Mouse (Mus musculus): Measurements from ENCODE around the gene Acad8.

Gene Acad8

DNA sequence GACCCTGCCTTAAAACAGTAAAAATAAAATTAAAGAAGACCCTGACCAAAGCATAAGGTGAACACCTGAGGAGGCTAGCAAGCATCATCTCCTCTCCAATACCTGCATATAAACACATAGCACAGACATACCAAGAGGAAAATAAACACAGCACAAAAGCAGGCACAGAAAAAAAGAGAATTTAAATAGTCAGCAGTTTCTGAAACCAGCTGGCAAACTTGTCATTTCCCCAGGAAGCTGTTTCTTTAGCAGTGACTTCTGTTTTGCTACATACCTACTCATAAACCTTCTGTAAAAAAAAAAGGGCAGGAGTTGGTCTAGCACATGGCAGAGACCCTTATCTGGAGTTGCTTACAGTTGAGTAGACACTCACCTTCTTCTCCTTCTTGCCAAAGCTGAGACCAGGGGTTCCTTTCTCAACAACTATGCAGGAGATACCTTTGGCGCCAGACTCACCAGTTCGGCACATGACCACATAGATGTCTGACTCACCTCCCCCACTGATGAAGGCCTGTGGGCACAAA is 14.2 kb downstream of the Acad8 start:
- no peak for DNase-seq (ENCODE audit: low spot score)

DNA sequence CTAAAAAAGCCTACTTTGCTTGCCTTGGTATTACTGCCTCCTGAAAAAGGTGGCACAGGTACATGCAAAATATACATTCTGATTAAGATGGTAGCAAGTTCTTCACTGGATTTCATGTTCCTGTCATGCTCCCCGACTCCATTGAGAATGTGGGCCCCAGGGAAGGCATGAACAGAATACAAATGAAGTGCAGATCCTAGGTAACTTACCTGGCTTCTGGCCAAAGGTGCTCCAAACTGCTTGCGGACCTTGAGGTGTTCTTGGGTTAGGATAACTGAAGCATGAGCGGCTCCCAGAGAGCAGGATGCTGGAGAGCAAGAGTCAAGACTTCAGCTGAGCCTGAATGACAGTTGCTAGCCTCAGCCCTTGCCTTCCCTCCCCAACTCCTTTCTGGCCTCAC is 20.6 kb downstream of the Acad8 start:
- DNase-seq (ENCODE audit: low spot score) = no peak

DNA sequence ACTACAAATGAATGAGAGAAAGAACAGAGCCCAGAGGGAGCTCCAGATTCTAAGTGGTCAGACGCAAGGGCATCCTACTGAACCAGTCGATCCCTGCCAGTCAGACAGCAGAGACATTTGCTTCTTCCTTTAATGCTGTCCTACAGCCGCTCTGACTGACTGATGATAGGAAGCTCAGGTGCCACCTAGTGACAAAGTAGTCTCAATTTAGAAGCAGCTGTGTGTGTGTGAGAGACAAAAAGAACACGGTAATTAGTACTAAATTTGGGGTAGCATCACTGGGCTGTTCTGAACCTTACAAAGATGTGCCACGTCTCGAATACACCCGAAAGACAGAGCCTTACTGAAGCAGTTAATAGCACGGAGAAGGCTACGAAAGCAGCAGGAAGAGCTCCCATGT is 21.6 kb downstream of the Acad8 start:
- DNase-seq (ENCODE audit: low spot score) = no peak

DNA sequence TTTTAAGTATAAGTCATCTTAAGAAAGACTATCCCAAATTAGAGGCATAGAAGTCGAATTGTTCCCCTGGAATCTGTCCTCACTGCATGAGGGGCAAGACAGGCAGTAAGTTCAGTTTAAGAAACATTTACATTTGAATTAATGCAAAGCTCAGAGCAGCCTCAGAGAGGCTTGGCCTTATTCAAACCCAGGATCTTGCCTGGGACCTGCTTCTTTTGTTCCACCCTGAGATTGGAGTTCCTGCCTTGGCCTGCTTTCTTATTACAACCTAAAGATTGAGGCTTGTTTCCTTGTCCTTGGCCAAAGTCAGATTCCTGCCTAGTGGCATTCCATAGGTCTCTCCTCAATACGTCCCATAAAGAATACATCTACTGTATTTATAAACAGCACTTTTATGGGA is 51.6 kb downstream of the Acad8 start:
- no peak for DNase-seq (ENCODE audit: low spot score)

DNA sequence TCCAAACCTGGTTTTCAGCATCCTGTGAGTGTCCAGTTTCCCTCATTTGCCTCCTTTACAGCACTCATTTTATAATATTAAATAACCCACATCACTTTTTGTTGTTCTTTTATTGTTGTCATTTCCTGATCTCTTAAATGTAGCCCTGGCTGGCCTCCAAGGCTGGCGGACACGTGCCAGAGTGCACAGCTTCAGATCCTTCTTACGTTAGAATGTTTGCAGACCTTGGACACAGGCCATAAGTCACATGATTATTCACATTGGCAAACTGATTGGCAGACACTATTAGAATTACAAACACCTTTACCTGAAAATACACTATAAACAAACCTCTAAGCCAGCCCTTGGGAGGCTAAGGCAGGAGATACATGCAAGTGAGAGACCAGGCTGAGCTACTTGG is 75.2 kb downstream of the Acad8 start:
- no peak for DNase-seq (ENCODE audit: low spot score)

Measured in adipocyte (in vitro differentiated cells).